Mouse (Mus musculus): ENCODE data around the gene Cyth4. TPM values are rescaled to one million over a fixed set of nuclear protein-coding genes. Genes with fewer than 3 reads are reported as not detected.

Gene Cyth4
- 10 to 100 TPM in 3 of 4 experiments, 1 to 10 TPM in 1; 9.1 to 26.0 (median 17.3) TPM for total RNA-seq (2022)

- no peak for DNase-seq (ENCODE audit: low spot score in 2 of 2)
Measured at GRCm38 (mm10) chr15:78596914-78597313, at the start of gene Cyth4. Gene Cyth4 (plus strand): TSS chr15:78597047.

GRCm38 (mm10) chr15:78547415-78548335, 49.2 kb upstream of the Cyth4 start:
- no peak for DNase-seq (ENCODE audit: low spot score in 2 of 2)

- DNase-seq (ENCODE audit: low spot score in 2 of 2), result no peak
Measured at GRCm38 (mm10) chr15:78548336-78548665, 48.5 kb upstream of the Cyth4 start.

- no peak for DNase-seq (ENCODE audit: low spot score in 2 of 2)
Measured at GRCm38 (mm10) chr15:78548711-78549110, 48.1 kb upstream of the Cyth4 start.

GRCm38 (mm10) chr15:78549189-78549734, 47.6 kb upstream of the Cyth4 start:
- DNase-seq (ENCODE audit: low spot score in 2 of 2), result no peak

GRCm38 (mm10) chr15:78554545-78555313, 42.1 kb upstream of the Cyth4 start:
- no peak for DNase-seq (ENCODE audit: low spot score in 2 of 2)

GRCm38 (mm10) chr15:78557693-78558535, 38.9 kb upstream of the Cyth4 start:
- DNase-seq (ENCODE audit: low spot score in 2 of 2), result no peak

- DNase-seq (ENCODE audit: low spot score in 2 of 2), result no peak
Measured at GRCm38 (mm10) chr15:78559141-78559979, 37.5 kb upstream of the Cyth4 start.

- no peak for DNase-seq (ENCODE audit: low spot score in 2 of 2)
Measured at GRCm38 (mm10) chr15:78563344-78563743, 33.5 kb upstream of the Cyth4 start.

GRCm38 (mm10) chr15:78563937-78564336, 32.9 kb upstream of the Cyth4 start:
- DNase-seq (ENCODE audit: low spot score in 2 of 2), result no peak

GRCm38 (mm10) chr15:78564764-78565435, 31.9 kb upstream of the Cyth4 start:
- no peak for DNase-seq (ENCODE audit: low spot score in 2 of 2)

- no peak for DNase-seq (ENCODE audit: low spot score in 2 of 2)
Measured at GRCm38 (mm10) chr15:78567608-78568120, 29.2 kb upstream of the Cyth4 start.

GRCm38 (mm10) chr15:78570170-78570569, 26.7 kb upstream of the Cyth4 start:
- no peak for DNase-seq (ENCODE audit: low spot score in 2 of 2)

GRCm38 (mm10) chr15:78571554-78572269, 25.1 kb upstream of the Cyth4 start:
- DNase-seq (ENCODE audit: low spot score in 2 of 2), result no peak

GRCm38 (mm10) chr15:78572270-78572600, 24.6 kb upstream of the Cyth4 start:
- no peak for DNase-seq (ENCODE audit: low spot score in 2 of 2)

GRCm38 (mm10) chr15:78572658-78573397, 24.0 kb upstream of the Cyth4 start, which contains the start of gene Rac2:
Gene Rac2 (minus strand): TSS chr15:78572783.
- no peak for DNase-seq (ENCODE audit: low spot score in 2 of 2)

- DNase-seq (ENCODE audit: low spot score in 2 of 2), result no peak
Measured at GRCm38 (mm10) chr15:78576284-78576810, 20.5 kb upstream of the Cyth4 start.

GRCm38 (mm10) chr15:78583352-78583751, 13.5 kb upstream of the Cyth4 start:
- DNase-seq (ENCODE audit: low spot score in 2 of 2), result no peak
